Mouse (Mus musculus) thymus, postnatal 14 days (tissue): ENCODE measurements around the gene Gng4.

ENCODE experiments used
- DNase-seq: peaks from one replicate; pipeline ENCODE4 v3.0.0; 2021

The Gng4 gene

DNA sequence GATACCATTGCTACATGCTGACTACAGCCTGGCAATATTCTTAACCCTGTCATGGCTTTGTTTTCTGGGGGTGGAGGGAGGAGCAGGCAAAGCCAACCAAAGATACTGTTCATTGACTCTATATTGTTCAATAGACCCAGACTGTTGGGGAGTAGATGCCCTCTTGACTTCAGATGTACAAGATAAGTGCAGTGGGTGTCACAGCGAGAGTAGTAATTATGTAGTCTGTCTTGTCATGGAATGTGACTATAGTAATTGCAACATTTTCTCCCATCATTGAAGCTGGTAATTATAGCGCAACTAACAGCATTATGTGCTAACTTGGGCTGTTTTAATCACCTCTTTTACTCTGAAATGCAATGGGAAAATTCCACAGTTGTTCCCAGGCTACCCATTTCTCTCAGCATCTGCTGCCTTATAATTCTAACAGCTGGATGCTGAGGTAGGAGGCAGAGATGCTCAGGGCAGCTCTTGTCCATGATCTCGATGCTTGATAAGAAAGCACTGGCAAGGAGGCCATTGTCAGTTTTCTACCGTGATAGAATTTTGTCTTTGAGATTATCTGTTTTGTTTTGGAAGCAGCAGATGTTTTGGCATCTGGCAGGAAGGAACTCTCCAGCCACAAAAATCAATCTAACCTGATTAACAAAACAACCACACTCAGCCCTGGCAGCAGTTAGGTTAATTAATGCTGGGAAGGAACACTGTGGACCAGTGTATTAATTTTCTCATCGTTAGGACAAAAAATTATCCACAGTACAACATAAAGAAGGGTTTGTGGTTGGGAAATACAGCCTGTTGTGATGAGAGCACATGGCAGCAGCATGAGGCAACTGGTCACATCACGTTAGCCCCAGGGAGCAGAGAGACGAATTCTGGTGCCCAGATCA lies 36.6 kb downstream of the Gng4 start:
- DNase-seq = no peak

DNA sequence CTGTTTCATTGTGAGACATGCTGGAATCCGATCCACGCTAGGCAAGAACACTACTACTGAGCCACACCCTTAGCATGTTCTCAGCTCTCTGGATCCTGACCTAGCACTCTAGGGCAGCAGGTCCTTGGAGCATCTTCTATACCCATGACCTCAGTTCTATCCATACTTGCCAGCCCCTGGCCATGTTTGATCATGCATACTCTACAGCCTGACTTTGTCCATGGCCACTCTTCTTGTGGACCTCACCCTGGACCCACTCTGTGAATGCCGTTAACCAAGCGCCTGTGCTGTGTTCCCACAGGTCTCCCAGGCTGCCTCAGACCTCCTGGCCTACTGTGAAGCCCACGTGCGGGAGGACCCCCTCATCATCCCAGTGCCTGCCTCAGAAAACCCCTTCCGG lies 41.1 kb downstream of the Gng4 start:
- no peak for DNase-seq

DNA sequence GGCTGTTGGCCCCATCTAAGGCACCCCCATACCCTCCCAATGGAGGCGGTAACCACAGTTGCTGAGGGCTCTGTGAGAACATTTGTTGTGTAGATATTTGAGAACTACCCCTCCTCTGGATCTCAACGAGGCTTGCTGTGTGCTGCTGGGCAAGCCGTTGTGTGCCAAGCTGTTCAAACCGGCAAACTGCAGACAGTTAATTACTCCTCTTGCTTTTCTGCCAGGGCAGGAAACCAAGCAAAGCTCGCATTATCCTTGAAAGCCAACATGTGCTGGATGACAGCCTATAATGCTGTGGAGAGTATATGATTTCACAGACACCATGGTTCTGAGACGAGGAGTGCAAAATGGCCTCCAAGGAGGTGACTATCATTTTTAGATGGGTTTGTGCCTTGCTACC lies 42.7 kb downstream of the Gng4 start:
- DNase-seq = no peak

DNA sequence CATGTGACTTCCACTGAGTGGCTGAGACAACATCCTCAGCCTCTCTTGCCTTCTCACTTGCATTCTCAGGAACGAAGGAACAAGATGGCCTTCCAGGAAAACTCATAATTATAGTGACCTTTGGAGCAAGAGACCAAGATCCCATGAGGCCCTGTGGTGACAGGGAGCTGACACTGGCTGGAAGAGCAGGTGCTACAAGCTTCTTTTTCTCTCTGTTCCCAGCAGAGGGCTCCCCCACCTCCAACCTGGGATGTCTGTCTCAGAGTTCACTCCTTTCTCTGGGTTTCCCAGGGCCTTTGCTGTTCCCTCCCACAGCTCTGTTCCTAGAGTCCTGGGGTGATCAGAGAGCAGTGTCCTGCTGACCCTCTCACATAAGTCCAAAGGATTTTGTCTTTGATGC lies 44.3 kb downstream of the Gng4 start:
- DNase-seq = peak; percentile 47

DNA sequence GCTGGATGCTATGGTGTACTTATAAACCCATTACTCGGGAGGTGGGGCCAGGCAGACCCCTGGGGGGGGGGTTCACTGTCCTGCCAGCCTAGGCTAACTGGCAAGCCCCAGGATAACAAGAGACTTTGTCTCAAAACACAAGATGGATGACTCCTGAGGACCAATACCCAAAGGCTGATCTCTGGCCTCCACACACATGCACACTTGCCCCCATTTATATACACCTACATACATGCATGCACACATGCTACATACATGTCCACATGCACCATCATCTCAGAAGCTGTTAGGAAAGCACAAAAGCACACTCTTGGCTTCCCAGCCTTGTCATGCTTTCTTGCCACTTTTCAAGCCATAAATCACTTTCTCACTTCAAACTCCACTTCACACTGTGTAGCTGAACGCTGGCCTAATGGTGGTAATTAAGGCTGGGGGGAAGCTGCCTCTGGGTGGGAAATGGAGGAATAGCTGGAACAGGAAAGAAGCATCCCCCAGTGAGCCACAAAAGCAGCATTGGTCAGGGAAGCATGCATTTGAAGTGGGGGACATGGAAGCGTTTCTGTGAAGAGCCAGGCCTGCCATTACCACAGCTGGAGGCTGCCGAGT lies 46.7 kb downstream of the Gng4 start:
- no peak for DNase-seq

DNA sequence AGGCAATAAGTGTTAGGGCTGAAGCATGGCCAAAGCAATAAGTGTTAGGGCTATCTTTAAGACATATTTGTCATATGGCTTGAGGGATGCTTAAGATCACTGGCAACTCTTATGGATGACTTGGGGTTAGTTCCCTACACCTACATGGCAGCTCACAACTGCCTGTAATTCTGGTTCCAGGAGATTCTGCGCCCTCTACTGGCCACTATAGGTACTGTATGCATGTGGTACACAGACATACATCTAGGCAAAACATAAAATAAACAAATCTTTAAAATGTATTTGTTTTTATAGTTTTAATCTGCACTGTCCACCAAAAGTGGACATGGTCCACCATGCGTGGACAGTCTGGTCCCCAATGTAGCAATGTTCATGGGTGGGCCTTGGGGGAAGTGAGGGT lies 51.3 kb downstream of the Gng4 start:
- DNase-seq = peak; percentile 69

DNA sequence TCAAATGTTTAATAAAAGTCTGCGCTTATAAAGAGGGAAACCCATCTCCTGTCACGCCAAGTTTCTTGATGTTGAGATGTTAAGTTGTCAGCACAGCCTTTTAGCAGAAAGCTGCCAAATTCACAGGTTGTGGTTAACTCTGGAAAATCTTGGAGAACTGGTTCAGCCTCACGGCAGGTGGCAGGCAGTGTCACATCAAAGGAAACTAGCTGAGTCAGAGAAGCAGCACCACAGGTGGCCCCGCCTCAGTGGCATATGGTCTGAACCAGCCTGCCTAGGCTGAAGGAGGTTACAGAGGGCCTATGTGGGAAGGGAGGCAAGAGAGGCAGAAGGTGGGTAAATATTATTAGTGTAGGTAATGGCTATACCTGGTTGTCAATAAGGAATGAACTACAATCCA lies 61.2 kb downstream of the Gng4 start:
- DNase-seq = peak; percentile 62

DNA sequence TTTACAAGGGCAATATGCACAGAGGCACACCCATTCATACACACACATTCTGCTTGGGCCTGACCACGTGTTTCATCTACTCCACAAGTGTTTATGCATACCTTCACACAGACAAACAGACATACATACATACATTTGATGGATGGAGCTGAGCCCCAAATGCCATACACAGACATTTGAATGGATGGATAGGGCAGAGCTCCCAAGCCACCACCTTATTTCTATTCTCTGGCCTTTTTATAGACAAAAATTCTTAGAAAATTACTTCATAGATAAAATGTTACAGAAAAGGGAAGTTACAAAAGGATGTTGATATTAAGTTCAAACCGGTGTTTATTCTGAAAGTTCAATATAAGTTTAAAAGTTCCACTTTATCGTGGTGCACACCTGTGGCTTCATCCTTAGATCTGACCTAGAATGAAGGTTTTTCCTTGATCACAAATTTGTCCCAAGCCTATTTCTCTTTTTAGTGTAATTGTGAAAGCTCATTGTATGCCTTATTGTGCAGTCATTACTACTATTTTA lies 63.3 kb downstream of the Gng4 start:
- DNase-seq = no peak

DNA sequence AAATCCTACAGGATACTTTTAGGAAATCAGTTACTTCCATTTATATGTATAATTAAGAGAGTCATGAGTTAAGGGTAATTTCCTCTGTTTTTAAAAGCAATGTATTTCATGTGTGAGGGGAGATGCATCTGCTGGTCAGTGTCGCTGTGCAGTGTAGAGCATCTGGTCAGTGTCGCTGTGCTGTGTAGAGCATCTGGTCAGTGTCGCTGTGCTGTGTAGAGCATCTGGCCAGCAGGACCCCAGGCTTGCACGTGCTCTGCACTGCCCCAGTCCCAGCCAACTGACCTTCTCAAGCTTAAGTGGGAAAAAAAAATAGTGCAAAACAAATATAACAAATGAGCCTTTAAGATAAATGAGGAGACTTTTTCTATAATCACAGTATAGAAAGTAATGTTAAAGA lies 73.3 kb downstream of the Gng4 start:
- no peak for DNase-seq

DNA sequence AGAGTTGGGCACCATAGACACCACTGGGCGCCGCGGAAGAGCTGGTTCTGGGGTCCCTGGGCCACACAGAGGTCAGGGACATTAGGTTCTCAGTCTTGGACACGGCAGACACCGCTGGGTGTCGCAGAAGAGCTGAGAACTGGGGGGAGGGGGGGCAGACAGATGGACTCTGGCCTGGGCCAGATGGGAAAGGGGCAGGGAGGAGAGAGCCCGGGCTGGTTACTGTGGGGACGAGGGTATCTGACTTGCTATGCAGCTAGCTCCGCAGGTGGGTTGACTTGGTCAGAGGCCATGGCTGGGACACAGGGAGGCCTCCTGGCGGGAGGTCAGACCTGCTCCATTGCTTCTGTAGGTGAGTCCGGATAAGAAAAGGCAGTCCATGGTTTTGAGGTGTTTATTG lies 78.5 kb downstream of the Gng4 start:
- no peak for DNase-seq

DNA sequence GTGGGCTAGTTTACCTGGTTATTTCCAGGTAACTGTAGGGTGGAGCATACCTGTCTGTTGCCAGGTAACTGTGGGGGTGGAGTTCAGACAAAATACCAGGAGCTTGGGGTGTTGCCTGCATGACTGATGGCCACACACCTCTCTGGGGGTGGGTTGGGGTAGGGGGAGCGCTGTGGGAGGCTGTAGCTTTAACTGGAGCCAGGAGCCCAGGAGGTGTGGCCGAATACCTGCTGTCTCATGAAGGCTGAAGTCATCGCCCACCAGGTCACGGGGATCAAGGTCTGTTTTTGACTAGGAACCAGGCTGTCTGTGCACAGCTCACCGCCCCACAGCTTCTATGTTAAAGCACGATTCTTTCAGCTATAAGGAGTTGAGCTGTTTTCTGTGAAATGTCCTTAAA lies 79.1 kb downstream of the Gng4 start:
- no peak for DNase-seq

DNA sequence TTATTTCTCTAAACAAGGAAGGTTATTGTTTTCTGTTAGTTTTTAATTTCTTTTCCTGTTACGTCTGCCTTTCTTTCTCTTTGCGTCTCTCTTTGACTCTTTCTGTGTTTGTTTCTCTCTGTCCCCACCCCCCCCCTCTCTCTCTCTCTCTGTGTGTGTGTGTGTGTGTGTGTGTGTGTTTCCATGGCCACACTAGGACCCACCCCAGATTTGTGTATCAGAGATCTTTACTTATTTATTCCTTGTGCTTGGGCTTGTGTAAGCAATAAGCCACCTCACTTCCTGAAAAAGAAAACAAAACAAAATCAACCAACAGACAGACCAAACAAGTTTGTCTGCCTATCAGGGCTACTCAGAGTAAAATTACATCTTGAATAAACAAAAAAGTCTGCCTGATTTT lies 82.5 kb downstream of the Gng4 start:
- no peak for DNase-seq

DNA sequence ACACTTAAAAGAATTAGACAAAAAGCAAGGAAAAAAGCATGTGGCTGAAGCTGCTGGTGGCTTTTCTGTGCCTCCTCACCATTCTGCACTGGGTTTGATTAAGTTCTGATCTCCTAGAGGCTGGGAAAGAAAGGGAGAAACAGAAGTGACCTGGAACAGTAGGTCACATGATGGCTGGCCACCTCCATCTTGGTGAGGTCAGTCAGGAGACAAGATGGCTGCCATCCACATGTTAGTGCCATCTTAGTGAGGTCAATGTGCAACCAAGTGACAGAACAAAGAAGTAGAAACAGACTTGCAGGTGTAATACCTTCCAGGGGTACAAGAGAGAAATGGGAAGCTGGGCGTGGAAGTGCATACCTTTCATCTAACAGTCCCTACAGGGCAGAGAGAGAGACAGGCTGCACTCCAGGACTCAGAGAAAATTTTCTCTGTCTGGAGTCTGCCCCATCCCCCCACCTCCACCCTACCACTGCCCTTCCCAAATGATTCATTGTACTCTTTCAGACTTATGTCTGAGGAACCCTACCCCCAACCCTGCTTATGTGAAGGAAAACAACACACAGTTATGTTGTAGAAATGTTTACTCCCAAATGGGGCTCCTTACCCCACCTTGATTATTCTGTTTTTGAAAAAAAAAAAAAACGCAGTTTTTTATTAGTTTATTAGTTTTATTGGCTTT lies 83.4 kb downstream of the Gng4 start:
- DNase-seq = no peak

DNA sequence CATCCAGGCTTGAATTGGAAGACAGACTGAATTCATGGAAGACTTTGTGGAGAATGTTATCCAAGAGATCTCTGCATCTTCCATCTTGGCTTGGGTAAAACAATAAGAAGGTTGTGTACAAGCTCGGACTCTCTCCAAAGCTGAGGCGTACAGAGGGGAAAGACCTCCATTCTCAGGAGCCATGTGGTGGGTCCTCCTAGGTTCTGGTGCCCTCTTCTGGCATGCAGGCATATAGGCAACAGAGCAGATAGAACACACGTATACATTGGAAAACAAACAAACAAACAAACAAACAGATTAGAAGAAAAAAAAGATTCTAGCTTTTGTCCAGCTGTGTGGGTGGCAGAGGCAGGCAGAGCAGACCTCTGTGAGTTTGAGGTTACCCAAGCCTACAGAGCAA lies 84.1 kb downstream of the Gng4 start:
- peak; percentile 52 for DNase-seq
